Mouse (Mus musculus) kidney, embryonic 15.5 days (tissue): ENCODE data around the gene Tgm7. TPM values are rescaled to one million over a fixed set of nuclear protein-coding genes. Genes with fewer than 3 reads are reported as not detected.

Experiments
- ATAC-seq: fragments of 200-750 bp; cut with Nextera tagmentation; replicated peaks from 2 replicates; pipeline ENCODE4 v1.8.0; 2017; ENCODE audit warnings: moderate TSS enrichment; ENCODE audit not compliant: low FRiP score
- H3K27ac ChIP-seq: fragments of 300-500 bp; sonication (generic); 2 replicates; pipeline ENCODE4 v1.5.1; 2015; ENCODE audit warnings: mild to moderate bottlenecking, inconsistent platforms
- H3K27me3 ChIP-seq: fragments of 300-500 bp; sonication (generic); 2 replicates; pipeline ENCODE4 v1.6.1; 2015; ENCODE audit warnings: inconsistent platforms
- H3K36me3 ChIP-seq: fragments of 300-500 bp; sonication (generic); 2 replicates; pipeline ENCODE4 v1.6.1; 2015; ENCODE audit warnings: inconsistent platforms
- H3K4me1 ChIP-seq: fragments of 300-500 bp; sonication (generic); 2 replicates; pipeline ENCODE4 v1.6.1; 2015; ENCODE audit warnings: inconsistent platforms
- H3K4me2 ChIP-seq: fragments of 300-500 bp; sonication (generic); 2 replicates; pipeline ENCODE4 v1.6.1; 2015; ENCODE audit warnings: moderate library complexity, mild to moderate bottlenecking, inconsistent platforms
- H3K4me3 ChIP-seq: fragments of 300-500 bp; sonication (generic); replicated peaks from 2 replicates; pipeline ENCODE4 v1.5.1; 2015; ENCODE audit warnings: mild to moderate bottlenecking, inconsistent platforms
- H3K9ac ChIP-seq: fragments of 300-500 bp; sonication (generic); 2 replicates; pipeline ENCODE4 v1.6.1; 2015; ENCODE audit warnings: mild to moderate bottlenecking, inconsistent platforms
- H3K9me3 ChIP-seq: fragments of 300-500 bp; sonication (generic); replicated peaks from 2 replicates; pipeline ENCODE4 v1.6.1; 2016; ENCODE audit warnings: inconsistent platforms
- WGBS: fragments of 180-500 bp; shearing (Covaris S2); methylation state at CpG from one replicate; pipeline ENCODE4 v1.1.7; 2015; ENCODE audit warnings: mixed read lengths; 5-methylcytosine and 5-hydroxymethylcytosine counted together
- polyA plus RNA-seq: library from polyadenylated mRNA; unstranded; fragments of >200 nt; fragmentation: Nextera tagmentation; extraction: Ambion mirVana; gene quantifications from 2 replicates; pipeline ENCODE4 v1.2.1, GENCODE M21; 2015

Gene Tgm7
- 0.17 and 0.25 TPM in 2 replicates for polyA plus RNA-seq

DNA sequence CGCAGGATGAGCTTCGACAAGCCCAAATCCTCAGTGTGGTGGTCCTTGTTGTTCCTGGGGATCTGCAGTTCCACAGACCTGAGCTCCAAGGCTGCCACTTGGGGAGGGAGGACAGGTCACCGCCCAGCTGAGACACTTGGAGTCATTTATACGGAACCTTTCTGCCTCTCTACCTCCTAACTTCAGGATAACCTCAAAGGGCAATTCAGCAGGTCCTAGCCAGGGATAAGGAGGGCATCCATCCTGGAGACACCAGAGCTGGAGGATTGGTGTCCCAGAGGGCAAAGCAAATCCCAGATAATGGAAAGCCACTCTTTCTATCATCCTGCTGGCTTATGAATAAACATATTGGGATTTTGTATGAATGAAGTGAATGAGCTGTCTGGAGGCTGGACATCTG lies at the start of gene Tgm7:
TSS of gene Tgm7 (minus strand) at position 101 of the 400 bp plus-strand sequence.
- no peak for ATAC-seq
- Histone ChIP-seq H3K27ac (no peak within 1 kb of the TSS), H3K4me3 (no peak within 1 kb of the TSS), H3K36me3 (no peaks in the 10 kb centered on the region), H3K27me3 (no peaks in the 10 kb centered on the region), H3K9me3 (no peaks in the 10 kb centered on the region), H3K4me1 (no peaks in the 10 kb centered on the region), H3K4me2 (no peak within 1 kb of the TSS), H3K9ac (no peak within 1 kb of the TSS)
- WGBS, result 89% methylated on average over 4 of the region's 4 CpGs

DNA sequence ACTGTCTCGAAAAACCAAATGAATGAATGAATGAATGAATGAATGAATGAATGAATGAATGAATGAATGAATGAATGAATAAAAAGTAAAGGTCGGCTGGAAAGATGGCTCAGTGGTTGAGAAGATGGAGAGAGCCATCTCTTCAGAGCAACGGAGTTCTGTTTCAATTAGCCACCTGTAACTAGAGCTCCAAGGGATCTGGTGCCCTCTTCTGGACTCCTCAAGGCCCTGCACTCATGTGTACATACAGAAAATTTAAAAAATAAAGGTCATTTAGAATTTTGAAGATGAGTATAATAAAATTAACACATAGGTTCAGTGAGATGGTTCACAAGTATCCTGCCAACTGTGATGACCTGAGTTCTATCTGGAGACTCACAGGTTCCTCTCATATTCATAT lies 43.5 kb upstream of the Tgm7 start:
- Histone ChIP-seq H3K27me3 (no peaks in the 10 kb centered on the region), H3K36me3 (peaks cover 58% of the 10 kb centered on the region), H3K9me3 (no peaks in the 10 kb centered on the region), H3K9ac (no peak overlapping the region), H3K4me3 (no peak overlapping the region), H3K4me1 (no peaks in the 10 kb centered on the region), H3K27ac (no peak overlapping the region), H3K4me2 (no peak overlapping the region)
- no peak for ATAC-seq
- WGBS, result 90% methylated on average over 3 of the region's 3 CpGs

DNA sequence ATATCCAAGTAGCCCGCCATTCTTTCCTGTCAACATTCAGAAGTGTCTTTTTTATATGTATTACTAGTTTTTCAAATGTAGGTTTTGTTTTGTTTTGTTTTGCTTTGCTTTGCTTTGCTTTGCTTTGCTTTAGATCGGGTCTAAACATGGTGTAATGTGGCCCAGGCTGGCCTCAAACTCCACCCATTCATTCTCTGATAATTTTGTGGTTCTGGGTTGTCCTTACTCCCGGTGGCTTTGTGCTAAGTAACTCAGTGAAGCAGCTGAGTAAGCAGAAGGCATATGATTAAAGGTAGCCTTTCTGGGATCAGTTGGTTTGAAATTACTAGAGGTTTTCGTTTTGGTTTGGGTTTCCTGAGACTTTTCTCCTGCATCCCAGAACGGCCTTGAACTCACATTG lies 40.1 kb upstream of the Tgm7 start:
- Histone ChIP-seq H3K27ac (no peak overlapping the region), H3K9ac (no peak overlapping the region), H3K27me3 (no peaks in the 10 kb centered on the region), H3K36me3 (peaks cover 70% of the 10 kb centered on the region), H3K4me3 (no peak overlapping the region), H3K9me3 (no peaks in the 10 kb centered on the region), H3K4me1 (no peaks in the 10 kb centered on the region), H3K4me2 (no peak overlapping the region)
- WGBS, result 82% methylated on average over 5 of the region's 5 CpGs
- no peak for ATAC-seq

DNA sequence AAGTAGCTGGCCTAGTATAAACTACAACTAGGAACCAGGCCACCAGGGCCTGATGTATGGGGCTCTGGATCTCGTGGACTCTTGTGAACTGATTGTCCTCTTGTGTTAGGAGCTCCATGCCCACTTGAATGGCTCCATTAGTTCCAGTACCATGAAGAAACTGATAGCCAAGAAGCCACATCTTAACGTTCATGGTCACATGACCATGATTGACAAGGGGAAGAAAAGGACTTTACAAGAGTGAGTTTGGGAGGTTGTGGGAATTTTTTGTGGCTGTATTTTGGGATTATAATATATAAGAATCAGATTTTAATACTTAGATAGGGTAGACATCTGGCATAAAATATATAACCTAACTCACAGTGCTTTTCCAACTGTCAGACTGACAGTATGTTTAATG lies 32.8 kb upstream of the Tgm7 start:
- Histone ChIP-seq H3K36me3 (peaks cover 58% of the 10 kb centered on the region), H3K4me1 (peaks cover 28% of the 10 kb centered on the region), H3K9me3 (no peaks in the 10 kb centered on the region), H3K9ac (no peak overlapping the region), H3K4me3 (no peak overlapping the region), H3K27ac (no peak overlapping the region), H3K27me3 (no peaks in the 10 kb centered on the region), H3K4me2 (no peak overlapping the region)
- WGBS, result 73% methylated on average over 2 of the region's 2 CpGs
- ATAC-seq, result no peak

DNA sequence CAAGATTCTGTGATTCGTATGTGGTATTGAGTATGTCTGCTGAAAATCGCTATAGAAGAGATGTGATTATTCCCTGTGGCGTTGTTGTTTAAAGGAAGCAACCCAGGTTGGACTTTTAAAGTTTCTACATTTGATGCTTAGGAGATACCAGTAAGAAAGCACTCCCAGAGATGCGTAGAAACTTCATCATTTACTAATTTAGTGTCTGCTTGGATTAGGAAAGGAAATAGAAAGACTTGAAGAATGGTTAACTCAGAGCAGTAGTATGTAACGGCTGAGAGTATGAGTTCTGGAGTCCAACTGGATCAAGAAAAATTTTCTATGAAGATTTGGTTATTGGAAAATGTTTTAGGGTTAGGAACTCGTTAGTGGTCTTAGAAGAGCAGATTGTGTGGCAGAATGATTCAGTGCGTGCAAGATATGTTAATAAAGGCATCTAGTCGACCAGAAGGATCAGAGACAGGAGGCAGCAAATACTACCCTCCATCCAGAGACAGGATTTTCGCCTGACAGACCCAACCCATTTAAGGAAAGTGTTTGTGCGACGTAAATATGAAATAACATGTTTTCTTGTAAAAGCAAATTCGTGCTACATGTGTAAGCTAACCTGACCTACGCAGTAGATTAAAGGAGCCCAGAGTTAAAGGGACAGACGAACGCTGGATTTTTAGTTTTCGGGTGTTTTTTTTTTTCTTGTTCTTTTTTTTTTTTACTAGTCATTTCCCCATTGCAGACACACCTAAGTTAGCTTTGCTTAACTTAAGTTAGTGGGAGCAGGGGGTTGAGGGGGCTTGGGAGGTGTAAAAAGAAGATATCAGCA lies 31.8 kb upstream of the Tgm7 start:
- peaks cover 28% of the 10 kb centered on the region for H3K4me1 ChIP-seq
- H3K9me3 ChIP-seq, result no peaks in the 10 kb centered on the region
- H3K36me3 ChIP-seq, result peaks cover 53% of the 10 kb centered on the region
- peak overlapping the region; percentile 68 for H3K9ac ChIP-seq
- no peaks in the 10 kb centered on the region for H3K27me3 ChIP-seq
- peak overlapping the region; percentile 75 for H3K4me3 ChIP-seq
- ATAC-seq, result no peak
- peak overlapping the region; percentile 99 for H3K27ac ChIP-seq
- H3K4me2 ChIP-seq, result peak overlapping the region; percentile 85
- WGBS, result 72% methylated on average over 16 of the region's 16 CpGs

DNA sequence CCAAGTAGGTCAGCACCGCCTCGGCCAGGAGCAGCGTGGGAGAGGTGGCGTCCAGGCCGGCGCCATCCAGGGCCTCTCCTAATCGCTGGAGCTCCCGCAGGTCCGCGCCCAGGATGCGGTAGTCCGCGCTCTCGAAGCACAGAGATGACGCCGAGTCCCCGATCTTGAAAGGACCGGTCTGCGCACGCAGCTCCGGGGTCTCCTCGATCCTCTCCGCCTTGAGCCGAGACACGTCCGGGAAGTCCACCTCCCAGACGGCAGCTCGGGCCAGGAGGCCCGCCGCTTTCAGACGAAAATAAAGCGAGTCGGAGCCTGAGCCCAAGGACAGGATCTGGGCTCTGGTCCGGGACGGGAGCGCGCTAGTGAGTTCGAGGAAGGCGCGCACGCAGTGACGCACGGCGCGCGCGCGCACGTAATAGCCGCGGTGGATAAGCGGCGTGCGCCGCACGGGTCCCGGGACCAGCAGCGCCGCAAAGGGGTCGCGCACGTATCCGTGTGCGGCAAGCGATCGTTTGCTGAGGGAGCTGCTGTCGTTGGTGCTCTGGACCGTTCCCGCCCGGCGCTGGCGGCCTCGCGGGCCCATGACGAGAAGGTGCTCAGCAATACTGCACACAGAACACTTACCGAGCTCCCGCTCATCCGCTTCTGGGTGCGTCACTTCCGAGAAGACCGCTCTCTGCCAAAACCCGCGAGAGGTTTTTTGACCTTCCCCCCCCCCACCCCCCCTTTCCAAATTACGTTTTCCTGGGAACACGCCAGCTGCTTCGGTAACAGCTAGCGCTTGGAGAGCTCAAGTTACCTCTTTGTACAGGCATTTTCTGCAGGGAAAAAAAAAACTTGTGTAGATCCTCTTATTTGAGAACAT lies 30.7 kb upstream of the Tgm7 start, which contains the start of the genes Adal and Lcmt2:
TSS of gene Adal (plus strand) at position 411 of the 865 bp plus-strand sequence.
TSS of gene Lcmt2 (minus strand) at position 636 of the 865 bp plus-strand sequence.
- Histone ChIP-seq H3K4me3 (peak within 1 kb of the TSS; percentile 75), H3K9ac (peak within 1 kb of the TSS; percentile 68), H3K9me3 (no peaks in the 10 kb centered on the region), H3K36me3 (peaks cover 46% of the 10 kb centered on the region), H3K4me1 (peaks cover 28% of the 10 kb centered on the region), H3K27me3 (no peaks in the 10 kb centered on the region), H3K4me2 (peak within 1 kb of the TSS; percentile 85), H3K27ac (peak within 1 kb of the TSS; percentile 99)
- WGBS, result under 1% methylated on average over 87 of the region's 87 CpGs
- ATAC-seq, result peak; percentile 95

DNA sequence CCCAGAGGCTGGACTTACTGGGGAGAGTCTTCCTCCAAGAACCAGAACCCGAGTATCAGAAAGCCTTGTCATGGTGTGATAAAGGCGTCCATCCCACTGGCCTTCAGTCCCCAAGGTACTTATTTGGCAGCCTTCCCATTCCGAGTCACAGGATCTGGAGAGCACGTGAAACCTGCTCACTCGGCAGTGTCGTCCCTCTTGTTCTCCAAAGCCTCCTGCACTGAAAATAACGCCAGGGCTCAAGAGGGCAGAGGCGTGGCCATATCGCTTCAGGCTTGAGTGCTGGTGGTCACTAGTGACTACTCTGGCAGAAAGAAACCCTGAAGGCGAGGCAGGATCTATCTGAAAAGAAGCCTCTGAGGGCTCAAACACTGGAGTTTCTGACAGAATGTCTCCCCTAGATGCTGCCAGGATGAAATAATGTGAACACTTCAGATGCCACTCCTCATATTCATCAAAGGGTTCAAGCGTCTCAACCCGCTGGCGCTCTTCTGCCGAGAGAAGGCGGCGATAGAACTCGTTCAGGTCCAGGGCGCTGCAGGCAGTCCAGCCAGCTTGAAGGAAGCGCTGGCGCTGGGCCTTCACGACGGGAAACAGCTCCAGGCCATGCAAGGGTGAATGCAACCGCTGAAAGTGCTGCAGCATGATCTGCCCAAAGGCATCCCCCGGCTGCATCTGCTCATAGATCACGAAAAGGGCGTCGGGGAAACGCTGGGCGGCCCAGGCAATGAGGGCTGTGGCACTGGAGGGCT lies 29.8 kb upstream of the Tgm7 start:
- Histone ChIP-seq H3K9me3 (no peaks in the 10 kb centered on the region), H3K27me3 (no peaks in the 10 kb centered on the region), H3K27ac (peak overlapping the region; percentile 99), H3K4me3 (peak overlapping the region; percentile 75), H3K9ac (peak overlapping the region; percentile 68), H3K4me2 (peak overlapping the region; percentile 85), H3K4me1 (peaks cover 28% of the 10 kb centered on the region), H3K36me3 (peaks cover 38% of the 10 kb centered on the region)
- peak; percentile 37; the same call in 1 of the 2 replicates for ATAC-seq
- 54% methylated on average over 29 of the region's 29 CpGs for WGBS

DNA sequence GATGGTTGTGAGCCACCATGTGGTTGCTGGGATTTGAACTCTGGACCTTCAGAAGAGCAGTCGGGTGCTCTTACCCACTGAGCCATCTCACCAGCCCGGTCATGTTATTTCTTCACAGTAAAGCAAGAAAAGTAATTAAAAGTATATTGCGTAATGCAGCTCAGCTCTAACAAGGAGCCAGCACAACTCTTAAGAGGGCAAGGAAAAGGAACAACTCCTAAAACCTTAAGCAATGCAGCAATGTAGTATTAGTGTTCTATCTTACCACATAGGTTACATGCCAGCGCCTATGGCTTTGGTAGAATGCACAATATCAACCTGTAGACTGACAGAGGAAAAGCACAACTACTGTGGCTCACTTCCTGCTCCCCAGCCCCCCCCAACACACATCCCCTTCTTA lies 27.8 kb upstream of the Tgm7 start:
- Histone ChIP-seq H3K27me3 (no peaks in the 10 kb centered on the region), H3K9ac (no peak overlapping the region), H3K9me3 (no peaks in the 10 kb centered on the region), H3K36me3 (peaks cover 25% of the 10 kb centered on the region), H3K4me1 (peaks cover 28% of the 10 kb centered on the region), H3K4me2 (peak overlapping the region; percentile 5; the same call in 1 of the 2 replicates), H3K27ac (no peak overlapping the region), H3K4me3 (no peak overlapping the region)
- no peak for ATAC-seq
- WGBS, result 98% methylated on average over 4 of the region's 4 CpGs

DNA sequence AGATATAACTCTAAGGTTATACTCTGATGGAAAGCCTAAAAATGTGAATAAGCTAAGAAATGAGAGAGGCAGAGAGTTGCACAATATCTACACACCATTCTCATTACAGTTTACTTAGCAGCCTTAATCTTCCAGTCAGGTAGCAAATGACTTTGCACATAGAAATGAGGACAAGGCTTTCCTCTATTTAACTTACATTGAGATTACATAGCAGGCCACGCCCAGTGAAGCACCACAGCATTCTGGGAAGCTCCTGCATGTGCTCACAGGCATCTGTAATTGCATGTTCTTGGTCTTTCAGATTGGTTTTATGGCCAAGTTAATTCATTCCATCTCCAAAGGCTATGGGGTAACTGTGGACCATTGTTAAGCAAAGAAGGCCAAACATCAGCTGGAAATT lies 23.2 kb upstream of the Tgm7 start:
- Histone ChIP-seq H3K36me3 (peaks cover 9% of the 10 kb centered on the region; the same call in 1 of the 2 replicates), H3K9ac (no peak overlapping the region), H3K4me3 (no peak overlapping the region), H3K27ac (no peak overlapping the region), H3K27me3 (no peaks in the 10 kb centered on the region), H3K4me2 (no peak overlapping the region), H3K9me3 (no peaks in the 10 kb centered on the region), H3K4me1 (no peaks in the 10 kb centered on the region)
- 74% methylated on average over 1 of the region's 1 CpGs for WGBS
- no peak for ATAC-seq

DNA sequence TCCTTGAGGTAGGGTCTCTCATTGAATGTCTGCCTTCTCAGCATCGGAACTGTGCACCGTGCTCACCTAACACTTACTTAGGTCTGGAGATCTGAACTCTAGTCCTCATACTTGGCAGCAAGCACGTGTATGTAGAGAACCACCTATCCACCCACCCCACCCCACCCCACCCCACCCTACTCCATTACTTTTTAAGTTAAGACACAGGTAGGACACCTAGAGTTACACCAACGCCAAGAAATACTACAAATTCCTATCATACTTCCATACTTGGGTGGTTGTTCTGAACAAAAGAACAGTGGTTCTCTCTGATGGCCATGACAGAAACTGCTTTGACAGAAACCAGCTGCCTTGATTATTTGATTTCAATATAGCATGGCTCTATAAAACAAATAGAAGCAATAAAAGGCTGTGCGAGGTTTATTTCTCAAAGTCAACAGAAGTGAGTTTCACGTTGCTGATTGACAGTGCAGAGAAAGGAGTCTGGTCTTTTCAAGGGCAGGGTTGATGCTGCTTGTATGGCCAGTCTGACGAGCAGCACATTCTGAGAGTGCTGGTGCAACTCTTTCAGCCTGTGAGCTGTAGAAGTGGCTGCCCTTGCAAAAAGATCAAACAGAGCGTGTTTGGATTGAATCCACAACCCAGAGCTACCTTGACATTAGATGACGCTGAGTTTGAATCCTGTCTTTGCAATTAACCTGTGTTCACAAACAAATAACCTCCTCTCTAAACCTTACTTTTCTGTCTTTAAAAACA lies 19.4 kb upstream of the Tgm7 start:
- no peaks in the 10 kb centered on the region for H3K4me1 ChIP-seq
- no peak for ATAC-seq
- no peaks in the 10 kb centered on the region for H3K36me3 ChIP-seq
- WGBS, result 68% methylated on average over 9 of the region's 9 CpGs
- no peak overlapping the region for H3K4me3 ChIP-seq
- no peaks in the 10 kb centered on the region for H3K9me3 ChIP-seq
- no peak overlapping the region for H3K4me2 ChIP-seq
- no peak overlapping the region for H3K9ac ChIP-seq
- H3K27ac ChIP-seq, result no peak overlapping the region
- no peaks in the 10 kb centered on the region for H3K27me3 ChIP-seq

DNA sequence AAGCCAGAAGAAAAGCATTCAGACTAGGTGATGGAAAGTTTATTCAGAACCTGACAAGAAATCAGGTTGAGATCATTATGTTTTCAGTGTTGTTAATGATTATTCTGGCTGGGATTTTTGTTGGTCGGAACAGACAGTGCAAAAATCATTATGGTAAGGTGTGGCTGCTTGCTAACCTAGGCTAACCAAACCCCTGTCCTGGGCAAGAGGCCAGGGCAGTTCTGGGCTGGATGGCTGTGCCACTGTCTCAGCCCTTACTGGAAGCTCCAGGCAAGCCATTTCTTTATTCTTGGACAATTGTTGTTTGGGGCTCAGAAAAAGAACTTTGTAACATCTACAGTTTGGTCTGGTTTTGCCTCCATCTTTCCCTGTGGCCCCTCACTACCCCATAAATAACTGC lies 17.9 kb upstream of the Tgm7 start:
- no peak overlapping the region for H3K4me3 ChIP-seq
- H3K9ac ChIP-seq, result no peak overlapping the region
- H3K4me1 ChIP-seq, result no peaks in the 10 kb centered on the region
- no peaks in the 10 kb centered on the region for H3K9me3 ChIP-seq
- H3K27ac ChIP-seq, result no peak overlapping the region
- no peak for ATAC-seq
- no peak overlapping the region for H3K4me2 ChIP-seq
- no peaks in the 10 kb centered on the region for H3K36me3 ChIP-seq
- no peaks in the 10 kb centered on the region for H3K27me3 ChIP-seq
- WGBS, result 81% methylated on average over 1 of the region's 1 CpGs
